Mouse (Mus musculus): ENCODE measurements around the gene Naa50.

- TF ChIP-seq CTCF (IDR thresholded peaks at IDR 0.05; ENCODE audit: low read depth, low read length) (no peak), POLR2A (IDR thresholded peaks at IDR 0.05; ENCODE audit: borderline replicate concordance, low read depth, low read length) (no peak)
Observed at GRCm38 (mm10) chr16:44125436-44125835, 14.2 kb upstream of the Naa50 start.
